Comparison of ENCODE assay signal across 8 mouse cellular contexts in genomic region chr10:121640150-121640930, GRCm38 (mm10). TPM values are rescaled to one million over a fixed set of nuclear protein-coding genes. Genes with fewer than 3 reads are reported as not detected.
DNase-seq lines count a peak whose midpoint lies in the region; ATAC-seq and TF ChIP-seq lines count a peak whose summit lies in the region.

No protein-coding gene starts in this region.

- DNase-seq in gastrocnemius, adult 2 months, result no peak
- no peak for DNase-seq in gastrocnemius, postnatal 36 days
- peak; percentile 90 for DNase-seq in MEL (ENCODE audit: low read depth, low spot score)
- peak; percentile 58 for DNase-seq in embryonic facial prominence, embryonic 10.5 days (ENCODE audit: low spot score)
- peak; percentile 79 for DNase-seq in lung, embryonic 14.5 days
- DNase-seq in retina, postnatal 1 day, result peak; percentile 76
- no peak for DNase-seq in urinary bladder, postnatal 25 days (ENCODE audit: low spot score)

- H3K27ac ChIP-seq in gastrocnemius, adult 2 months, result no peak overlapping the region
- H3K27ac ChIP-seq in MEL (ENCODE audit: control insufficient read depth, low read depth, low read length), result peak overlapping the region; percentile 78
- H3K27ac ChIP-seq in embryonic facial prominence, embryonic 10.5 days (replicated peaks), result no peak overlapping the region
- no peak overlapping the region for H3K27ac ChIP-seq in hindbrain, embryonic 16.5 days (ENCODE audit: low read depth, low read length)
- H3K27ac ChIP-seq in lung, embryonic 14.5 days (ENCODE audit: low read depth), result no peak overlapping the region

- TF ChIP-seq RAD21 in MEL (IDR thresholded peaks at IDR 0.05; ENCODE audit: low read depth, low read length), result peak; percentile 91

- H3K36me3 ChIP-seq in MEL (ENCODE audit: control insufficient read depth in 1 of 2, insufficient read depth in 2 of 2, low read length in 2 of 2), result peaks cover 0 to 27% of the 10 kb centered on the region in 2 experiments; a peak in 2 of 4 replicates
- H3K36me3 ChIP-seq in embryonic facial prominence, embryonic 10.5 days (replicated peaks), result no peaks in the 10 kb centered on the region
- H3K36me3 ChIP-seq in hindbrain, embryonic 16.5 days (ENCODE audit: control insufficient read depth, insufficient read depth, low read length), result no peaks in the 10 kb centered on the region
- no peaks in the 10 kb centered on the region for H3K36me3 ChIP-seq in lung, embryonic 14.5 days (ENCODE audit: insufficient read depth)

- ATAC-seq in hindbrain, embryonic 16.5 days, result peak; percentile 75
- peak; percentile 37; the same call in 1 of the 2 replicates for ATAC-seq in lung, embryonic 14.5 days (ENCODE audit: insufficient read depth)

- peaks cover 10 to 23% of the 10 kb centered on the region in 2 experiments for H3K4me1 ChIP-seq in MEL (ENCODE audit: control insufficient read depth in 1 of 2, insufficient read depth in 2 of 2, low read length in 2 of 2)
- H3K4me1 ChIP-seq in embryonic facial prominence, embryonic 10.5 days, result peaks cover 20% of the 10 kb centered on the region
- H3K4me1 ChIP-seq in hindbrain, embryonic 16.5 days (ENCODE audit: control insufficient read depth, insufficient read depth, low read depth, low read length), result peaks cover 17% of the 10 kb centered on the region
- H3K4me1 ChIP-seq in lung, embryonic 14.5 days (ENCODE audit: insufficient read depth), result peaks cover 4% of the 10 kb centered on the region; the same call in 1 of the 2 replicates

- peaks cover 8% of the 10 kb centered on the region for H3K79me2 ChIP-seq in MEL (ENCODE audit: control insufficient read depth, insufficient read depth, low read length, poor library complexity)

- no peak overlapping the region for H3K4me3 ChIP-seq in gastrocnemius, adult 2 months
- peak overlapping the region; percentile 63 to 77 for H3K4me3 ChIP-seq in MEL (ENCODE audit: control insufficient read depth in 1 of 2, insufficient read depth in 1 of 2, low read depth in 2 of 2, low read length in 2 of 2)
- H3K4me3 ChIP-seq in embryonic facial prominence, embryonic 10.5 days, result peak overlapping the region; percentile 71; the same call in 1 of the 2 replicates
- no peak overlapping the region for H3K4me3 ChIP-seq in hindbrain, embryonic 16.5 days (ENCODE audit: low read length)
- H3K4me3 ChIP-seq in lung, embryonic 14.5 days (ENCODE audit: low read depth, low read length), result no peak overlapping the region

- no peak for TF ChIP-seq POLR2A in MEL (IDR thresholded peaks at IDR 0.05; ENCODE audit: control insufficient read depth in 1 of 2, insufficient read depth in 1 of 2, low read depth in 1 of 2, low read length in 2 of 2, poor library complexity in 1 of 2)

- no peaks in the 10 kb centered on the region for H3K27me3 ChIP-seq in MEL (ENCODE audit: control insufficient read depth in 1 of 2, insufficient read depth in 2 of 2, low read length in 2 of 2)
- H3K27me3 ChIP-seq in embryonic facial prominence, embryonic 10.5 days (replicated peaks; ENCODE audit: low read depth, poor library complexity, severe bottlenecking), result peaks cover 54% of the 10 kb centered on the region
- peaks cover 14% of the 10 kb centered on the region for H3K27me3 ChIP-seq in hindbrain, embryonic 16.5 days (replicated peaks; ENCODE audit: control insufficient read depth, insufficient read depth, low read length)
- H3K27me3 ChIP-seq in lung, embryonic 14.5 days (ENCODE audit: insufficient read depth, low read length), result peaks cover 37% of the 10 kb centered on the region

- TF ChIP-seq CTCF in gastrocnemius, adult 2 months (IDR thresholded peaks at IDR 0.05), result peak; percentile 32; the same call in 1 of the 2 replicates
- TF ChIP-seq CTCF in MEL (IDR thresholded peaks at IDR 0.05 in 2 of 3, conservative IDR thresholded peaks at IDR 0.05 in 1 of 3; ENCODE audit: control insufficient read depth in 1 of 3, insufficient read depth in 1 of 3, low read depth in 2 of 3, low read length in 3 of 3, poor library complexity in 1 of 3, severe bottlenecking in 1 of 3), result peak; percentile 61 to 94 (median 68)
- TF ChIP-seq CTCF in lung, embryonic 14.5 days (IDR thresholded peaks at IDR 0.05; ENCODE audit: low read depth), result peak; percentile 68

- peak overlapping the region; percentile 98 for H3K4me2 ChIP-seq in hindbrain, embryonic 16.5 days (ENCODE audit: low read length)
- H3K4me2 ChIP-seq in lung, embryonic 14.5 days, result peak overlapping the region; percentile 98

- TF ChIP-seq EP300 in MEL (IDR thresholded peaks at IDR 0.05; ENCODE audit: low read depth in 1 of 2, low read length in 2 of 2), result no peak; a peak in 1 of 4 replicates

- WGBS in embryonic facial prominence, embryonic 10.5 days, result 53% methylated on average over 6 of the region's 6 CpGs
- WGBS in hindbrain, embryonic 16.5 days, result 44% methylated on average over 6 of the region's 6 CpGs
- 46% methylated on average over 6 of the region's 6 CpGs for WGBS in lung, embryonic 14.5 days

- intact Hi-C loops in gastrocnemius, adult 2 months (cut with DNase I), result no loop called here
- intact Hi-C loops in gastrocnemius, postnatal 36 days (cut with DNase I), result no loop called here

- no peaks in the 10 kb centered on the region for H3K9me3 ChIP-seq in MEL (replicated peaks; ENCODE audit: insufficient read depth, low read length)
- no peaks in the 10 kb centered on the region for H3K9me3 ChIP-seq in embryonic facial prominence, embryonic 10.5 days
- H3K9me3 ChIP-seq in hindbrain, embryonic 16.5 days (ENCODE audit: control insufficient read depth, low read length), result no peaks in the 10 kb centered on the region
- no peaks in the 10 kb centered on the region for H3K9me3 ChIP-seq in lung, embryonic 14.5 days (ENCODE audit: low read depth, low read length)

- peak overlapping the region; percentile 62 for H3K9ac ChIP-seq in MEL (ENCODE audit: control insufficient read depth, low read depth, low read length, poor library complexity, severe bottlenecking)
- H3K9ac ChIP-seq in hindbrain, embryonic 16.5 days (ENCODE audit: low read depth, low read length), result no peak overlapping the region
- no peak overlapping the region for H3K9ac ChIP-seq in lung, embryonic 14.5 days

TF ChIP-seq in MEL, 35 proteins besides CTCF, POLR2A, EP300 and RAD21 (continues in another document):
- TF ChIP-seq ZKSCAN1 (IDR thresholded peaks at IDR 0.05; ENCODE audit: low read depth, low read length) (no peak), MXI1 (IDR thresholded peaks at IDR 0.05; ENCODE audit: low read depth, low read length) (peak; percentile 79), MYC (IDR thresholded peaks at IDR 0.05; ENCODE audit: low read depth, low read length) (peak; percentile 47; the same call in 1 of the 2 replicates), USF2 (IDR thresholded peaks at IDR 0.05; ENCODE audit: borderline replicate concordance in 1 of 2, insufficient read depth in 1 of 2, low read depth in 1 of 2, low read length in 2 of 2) (no peak), TCF12 (IDR thresholded peaks at IDR 0.05; ENCODE audit: low read depth, low read length) (no peak), MAZ (IDR thresholded peaks at IDR 0.05; ENCODE audit: low read depth, low read length) (no peak), ZC3H11A (IDR thresholded peaks at IDR 0.05; ENCODE audit: low read depth, low read length) (peak; percentile 74), UBTF (IDR thresholded peaks at IDR 0.05; ENCODE audit: borderline replicate concordance, insufficient read depth, low read depth, low read length) (no peak), BHLHE40 (IDR thresholded peaks at IDR 0.05; ENCODE audit: borderline replicate concordance, low read depth, low read length) (no peak), CHD2 (IDR thresholded peaks at IDR 0.05; ENCODE audit: low read length) (no peak), GABPA (IDR thresholded peaks at IDR 0.05; ENCODE audit: low read depth, low read length) (no peak), ZNF384 (IDR thresholded peaks at IDR 0.05; ENCODE audit: low read depth, low read length) (peak; percentile 19; the same call in 1 of the 2 replicates), MAFK (IDR thresholded peaks at IDR 0.05; ENCODE audit: borderline replicate concordance, low read depth, low read length) (no peak), MEF2A (IDR thresholded peaks at IDR 0.05; ENCODE audit: extremely low read depth, insufficient replicate concordance, low read depth, low read length, poor library complexity, severe bottlenecking) (no peak), ETS1 (IDR thresholded peaks at IDR 0.05; ENCODE audit: low read depth, low read length) (peak; percentile 33; the same call in 1 of the 2 replicates)

RNA-seq across cellular contexts. Expression of gene D930020B18Rik, which starts 1.0 kb away (rescaled TPM):
- total RNA-seq in gastrocnemius, adult 2 months (2021), result not detected
- not detected for total RNA-seq in gastrocnemius, postnatal 36 days (2021)
- total RNA-seq in MEL (2012; rRNA removed), result 0.46 and 0.65 TPM in 2 replicates
- polyA plus RNA-seq in MEL (2012; ENCODE audit: insufficient read depth in 1 of 2, insufficient read length in 2 of 2, low read depth in 1 of 2, low replicate concordance in 2 of 2, missing spikeins in 1 of 2), result under 1 TPM in 1 of 2 experiments, not detected in 1; 0.61 TPM
- polyA plus RNA-seq in embryonic facial prominence, embryonic 10.5 days (2016; fragmentation: Nextera tagmentation; extraction: Ambion mirVana), result 0.23 and 0.67 TPM in 2 replicates
- polyA plus RNA-seq in hindbrain, embryonic 16.5 days (2015; fragmentation: Nextera tagmentation; extraction: Ambion mirVana), result 0.13 and 0.24 TPM in 2 replicates
- 0.46 and 0.54 TPM in 2 replicates for polyA plus RNA-seq in lung, embryonic 14.5 days (2014; fragmentation: Nextera tagmentation; extraction: Ambion mirVana)

RNA-seq across cellular contexts. Expression of gene Xpot, which starts 14.2 kb away (rescaled TPM):
- 10 to 100 TPM; 21.6 to 27.8 TPM for total RNA-seq in gastrocnemius, adult 2 months (2021)
- total RNA-seq in gastrocnemius, postnatal 36 days (2021), result 10 to 100 TPM; 19.1 to 19.3 TPM
- total RNA-seq in MEL (2012; rRNA removed), result 154 and 182 TPM in 2 replicates
- polyA plus RNA-seq in MEL (2012; ENCODE audit: insufficient read depth in 1 of 2, insufficient read length in 2 of 2, low read depth in 1 of 2, low replicate concordance in 2 of 2, missing spikeins in 1 of 2), result 100 to 1,000 TPM; 122 to 304 TPM
- 58.3 and 59.8 TPM in 2 replicates for polyA plus RNA-seq in embryonic facial prominence, embryonic 10.5 days (2016; fragmentation: Nextera tagmentation; extraction: Ambion mirVana)
- 29.7 and 32.2 TPM in 2 replicates for polyA plus RNA-seq in hindbrain, embryonic 16.5 days (2015; fragmentation: Nextera tagmentation; extraction: Ambion mirVana)
- 67.5 and 69.9 TPM in 2 replicates for polyA plus RNA-seq in lung, embryonic 14.5 days (2014; fragmentation: Nextera tagmentation; extraction: Ambion mirVana)

RNA-seq across cellular contexts. Expression of gene Tbk1, which starts 53.8 kb away (rescaled TPM):
- total RNA-seq in gastrocnemius, adult 2 months (2021), result 10 to 100 TPM; 11.5 to 12.0 TPM
- 10 to 100 TPM in 1 of 2 experiments, 1 to 10 TPM in 1; 9.8 to 11.9 TPM for total RNA-seq in gastrocnemius, postnatal 36 days (2021)
- 18.0 and 21.5 TPM in 2 replicates for total RNA-seq in MEL (2012; rRNA removed)
- polyA plus RNA-seq in MEL (2012; ENCODE audit: insufficient read depth in 1 of 2, insufficient read length in 2 of 2, low read depth in 1 of 2, low replicate concordance in 2 of 2, missing spikeins in 1 of 2), result 10 to 100 TPM in 1 of 2 experiments, not detected in 1; 31.1 TPM
- polyA plus RNA-seq in embryonic facial prominence, embryonic 10.5 days (2016; fragmentation: Nextera tagmentation; extraction: Ambion mirVana), result 29.8 and 30.1 TPM in 2 replicates
- 29.8 and 31.9 TPM in 2 replicates for polyA plus RNA-seq in hindbrain, embryonic 16.5 days (2015; fragmentation: Nextera tagmentation; extraction: Ambion mirVana)
- 38.1 and 39.6 TPM in 2 replicates for polyA plus RNA-seq in lung, embryonic 14.5 days (2014; fragmentation: Nextera tagmentation; extraction: Ambion mirVana)

Comparison
In these comparisons a context has a peak if more than half of its experiments do, and no peak if none do; other contexts are left out.
1. DNase-seq: peak in MEL (single experiment), embryonic facial prominence, embryonic 10.5 days (single experiment), lung, embryonic 14.5 days (single experiment) and retina, postnatal 1 day (single experiment); none in gastrocnemius, adult 2 months (single experiment), gastrocnemius, postnatal 36 days (0 of 2) and urinary bladder, postnatal 25 days (single experiment).
2. H3K4me3 ChIP-seq: peak in MEL (2 of 2) and embryonic facial prominence, embryonic 10.5 days (single experiment); none in gastrocnemius, adult 2 months (single experiment), hindbrain, embryonic 16.5 days (single experiment) and lung, embryonic 14.5 days (single experiment).
3. Peak in every context shown above with its lines, with median percentiles within 50 percentile points of each other: CTCF ChIP-seq.